Mouse (Mus musculus) E14TG2a.4 (cell line): ENCODE data around the gene Epm2aip1.

Source experiments
- H3K27me3 ChIP-seq: 2 replicates; pipeline ENCODE4 v1.6.1; 2014; ENCODE audit warnings: low read length, control low read depth; ENCODE audit not compliant: insufficient read depth
- H3K36me3 ChIP-seq: 2 replicates; pipeline ENCODE4 v1.6.1; 2014; ENCODE audit warnings: low read length, control low read depth; ENCODE audit not compliant: insufficient read depth
- H3K4me1 ChIP-seq: replicated peaks from 2 replicates; pipeline ENCODE4 v1.6.1; 2014; ENCODE audit warnings: low read depth, low read length, control low read depth
- H3K4me3 ChIP-seq: replicated peaks from 2 replicates; pipeline ENCODE4 v1.5.1; 2014; ENCODE audit warnings: mild to moderate bottlenecking, low read length
- H3K9me3 ChIP-seq: 2 replicates; pipeline ENCODE4 v1.6.1; 2014; ENCODE audit warnings: low read length, control low read depth
- CTCF ChIP-seq: conservative IDR thresholded peaks from 2 replicates; pipeline ENCODE4 v1.5.1; 2014; ENCODE audit warnings: low read length
- NANOG ChIP-seq: IDR thresholded peaks from 2 replicates; pipeline ENCODE4 v1.6.1; 2014; ENCODE audit warnings: borderline replicate concordance, low read length, mixed read lengths
- POU5F1 ChIP-seq: IDR thresholded peaks from 2 replicates; pipeline ENCODE4 v1.6.1; 2014; ENCODE audit warnings: low read length, borderline replicate concordance

The Epm2aip1 gene

DNA sequence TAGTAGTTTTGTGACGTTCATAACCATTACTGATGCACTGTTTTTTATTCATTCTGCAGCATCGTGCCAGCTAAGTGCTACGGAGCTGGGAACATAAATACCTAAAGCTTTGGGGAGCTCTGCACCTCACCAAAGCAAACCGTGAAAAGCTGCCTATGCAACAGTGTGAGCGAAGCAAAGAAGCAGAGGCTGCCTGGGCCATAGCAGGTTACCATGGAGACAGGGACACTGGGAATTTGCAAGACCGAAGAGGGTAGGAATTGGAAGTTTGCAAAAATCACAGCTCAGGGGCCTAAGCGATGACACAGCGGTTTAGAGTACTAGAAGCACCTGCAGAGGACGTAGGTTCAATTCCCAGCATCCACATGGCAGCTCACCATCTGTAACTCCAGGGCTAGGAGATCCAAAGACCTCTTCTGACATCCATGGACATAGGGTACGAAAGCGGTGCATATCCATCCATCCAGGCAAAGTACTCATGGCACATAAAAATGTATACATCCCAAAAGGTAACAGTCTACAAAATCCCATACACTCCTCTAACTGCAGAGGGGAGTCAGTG lies 18.9 kb downstream of the Epm2aip1 start:
- no peak for TF ChIP-seq CTCF
- TF ChIP-seq NANOG: no peak
- no peak for TF ChIP-seq POU5F1
- H3K27me3 ChIP-seq: no peaks in the 10 kb centered on the region
- H3K36me3 ChIP-seq: no peaks in the 10 kb centered on the region
- H3K9me3 ChIP-seq: no peaks in the 10 kb centered on the region
- peaks cover 46% of the 10 kb centered on the region for H3K4me1 ChIP-seq
- H3K4me3 ChIP-seq: no peak overlapping the region

DNA sequence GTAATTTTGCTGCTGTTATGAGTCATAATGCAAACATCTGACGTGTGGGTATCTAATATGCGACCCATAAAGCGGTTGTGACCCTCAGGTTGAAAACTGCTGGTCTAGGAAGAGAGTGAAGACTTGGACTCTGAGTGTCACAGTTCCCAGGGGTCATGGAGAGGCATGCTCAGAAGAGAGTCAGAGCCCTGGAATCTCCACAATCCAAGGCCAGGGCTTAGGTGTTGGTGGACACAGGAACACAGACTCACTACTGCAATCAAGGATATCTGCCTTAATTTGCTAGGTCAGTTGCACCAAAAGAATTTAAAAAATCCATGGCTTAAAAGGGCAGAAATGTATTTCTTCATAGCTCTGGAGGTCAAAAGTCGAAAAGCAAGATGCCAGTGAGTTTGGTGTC lies 21.5 kb downstream of the Epm2aip1 start:
- Histone ChIP-seq H3K36me3 (no peaks in the 10 kb centered on the region), H3K4me1 (peaks cover 41% of the 10 kb centered on the region), H3K4me3 (no peak overlapping the region), H3K27me3 (no peaks in the 10 kb centered on the region), H3K9me3 (no peaks in the 10 kb centered on the region)
- no peak for TF ChIP-seq POU5F1

- Histone ChIP-seq H3K4me1 (peaks cover 31% of the 10 kb centered on the region), H3K27me3 (no peaks in the 10 kb centered on the region), H3K4me3 (no peak overlapping the region), H3K9me3 (no peaks in the 10 kb centered on the region), H3K36me3 (no peaks in the 10 kb centered on the region)
- TF ChIP-seq NANOG (no peak), CTCF (no peak), POU5F1 (no peak)
These were observed 23.2 kb downstream of the Epm2aip1 start for GRCm38 (mm10) chr9:111294911-111295310.

DNA sequence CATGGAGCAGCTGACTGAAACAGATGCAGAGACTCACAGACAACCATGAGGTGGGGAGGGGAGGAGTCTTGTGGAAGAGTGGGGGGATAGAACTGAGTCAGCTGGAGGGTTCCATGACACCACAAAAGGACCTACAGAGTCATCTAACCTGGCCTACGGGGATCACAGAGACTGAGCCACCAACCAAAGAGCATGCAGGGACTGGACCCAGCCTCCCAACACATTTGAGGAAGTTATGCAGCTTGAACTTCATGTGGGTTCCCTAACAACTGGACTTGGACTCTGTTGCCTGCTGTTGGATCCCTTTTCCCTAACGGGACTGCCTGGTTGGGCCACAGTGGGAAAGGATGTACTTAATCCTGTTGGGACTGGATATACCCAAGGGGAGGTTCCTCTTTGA lies 23.6 kb downstream of the Epm2aip1 start:
- Histone ChIP-seq H3K4me1 (peaks cover 27% of the 10 kb centered on the region), H3K27me3 (peaks cover under 1% of the 10 kb centered on the region; the same call in 1 of the 2 replicates), H3K36me3 (no peaks in the 10 kb centered on the region), H3K9me3 (no peaks in the 10 kb centered on the region), H3K4me3 (no peak overlapping the region)
- TF ChIP-seq POU5F1 (no peak), CTCF (no peak), NANOG (no peak)

DNA sequence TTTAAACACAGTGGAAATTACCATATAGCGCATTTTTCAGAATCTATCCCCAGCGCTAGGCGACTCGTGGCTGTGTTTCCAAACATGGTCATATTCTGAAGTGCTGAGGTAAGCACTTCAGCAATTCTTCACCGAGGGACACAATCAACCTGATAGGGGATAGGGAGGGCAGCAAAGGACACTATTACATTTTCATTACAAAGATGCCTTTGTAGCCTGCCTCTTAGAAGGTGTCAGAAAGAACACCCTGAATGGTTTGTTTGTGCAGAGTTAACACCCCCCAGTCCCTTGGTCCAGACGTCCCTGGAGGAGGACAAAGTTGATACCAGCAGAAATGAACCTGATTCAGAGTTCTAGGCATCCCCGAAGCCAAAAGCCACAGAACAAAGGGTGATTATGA lies 24.7 kb downstream of the Epm2aip1 start:
- peaks cover 8% of the 10 kb centered on the region; the same call in 1 of the 2 replicates for H3K27me3 ChIP-seq
- peaks cover 20% of the 10 kb centered on the region for H3K4me1 ChIP-seq
- TF ChIP-seq CTCF (no peak), NANOG (no peak), POU5F1 (no peak)
- no peaks in the 10 kb centered on the region for H3K9me3 ChIP-seq
- H3K4me3 ChIP-seq: no peak overlapping the region
- no peaks in the 10 kb centered on the region for H3K36me3 ChIP-seq

GRCm38 (mm10) chr9:111298606-111299005 lies 26.9 kb downstream of the Epm2aip1 start:
- no peaks in the 10 kb centered on the region for H3K9me3 ChIP-seq
- TF ChIP-seq NANOG (no peak), POU5F1 (no peak), CTCF (no peak)
- no peaks in the 10 kb centered on the region for H3K36me3 ChIP-seq

GRCm38 (mm10) chr9:111302196-111302831 lies 30.6 kb downstream of the Epm2aip1 start:
- Histone ChIP-seq H3K36me3 (no peaks in the 10 kb centered on the region), H3K27me3 (peaks cover 16% of the 10 kb centered on the region), H3K4me3 (no peak overlapping the region), H3K4me1 (peaks cover 1% of the 10 kb centered on the region), H3K9me3 (no peaks in the 10 kb centered on the region)
- no peak for TF ChIP-seq POU5F1
- no peak for TF ChIP-seq NANOG
- TF ChIP-seq CTCF: no peak

More at GRCm38 (mm10) chr9:111298606-111299005, 26.9 kb downstream of the Epm2aip1 start:
- no peak overlapping the region for H3K4me3 ChIP-seq
- peaks cover 20% of the 10 kb centered on the region for H3K4me1 ChIP-seq
- peaks cover 8% of the 10 kb centered on the region; the same call in 1 of the 2 replicates for H3K27me3 ChIP-seq

GRCm38 (mm10) chr9:111304036-111304435 lies 32.3 kb downstream of the Epm2aip1 start:
- Histone ChIP-seq H3K4me1 (no peaks in the 10 kb centered on the region), H3K27me3 (peaks cover 20% of the 10 kb centered on the region), H3K4me3 (no peak overlapping the region), H3K9me3 (no peaks in the 10 kb centered on the region), H3K36me3 (no peaks in the 10 kb centered on the region)
- TF ChIP-seq NANOG: no peak
- no peak for TF ChIP-seq CTCF
- TF ChIP-seq POU5F1: no peak

- Histone ChIP-seq H3K36me3 (no peaks in the 10 kb centered on the region), H3K4me3 (no peak overlapping the region), H3K4me1 (no peaks in the 10 kb centered on the region), H3K9me3 (no peaks in the 10 kb centered on the region), H3K27me3 (peaks cover 33% of the 10 kb centered on the region)
- no peak for TF ChIP-seq POU5F1
- no peak for TF ChIP-seq NANOG
- no peak for TF ChIP-seq CTCF
These were observed 34.4 kb downstream of the Epm2aip1 start for GRCm38 (mm10) chr9:111306142-111306541.
